Mouse (Mus musculus): ENCODE results near the gene Man1b1.

- TF ChIP-seq CTCF (IDR thresholded peaks at IDR 0.05; ENCODE audit: extremely low read depth, insufficient read depth, insufficient read length, insufficient replicate concordance), result no peak
- TF ChIP-seq POLR2A (IDR thresholded peaks at IDR 0.05; ENCODE audit: low read depth, low read length), result no peak
Measured at GRCm38 (mm10) chr2:25400291-25400690, 68.2 kb downstream of the Man1b1 start.

Data from spleen, adult 2 months (tissue).